Mouse (Mus musculus) left cerebral cortex, adult 6 months (tissue): ENCODE measurements around the gene Sars. TPM values are rescaled to one million over a fixed set of nuclear protein-coding genes. Genes with fewer than 3 reads are reported as not detected.

ENCODE experiments used
- long read RNA-seq, 2 experiments: library from polyadenylated mRNA; unstranded; transcript quantifications; one replicate each; pipeline ENCODE4 v2.0.0; 2019 to 2020
- polyA plus RNA-seq: library from polyadenylated mRNA; unstranded; fragments of <200 nt; fragmentation: Nextera tagmentation; gene quantifications from 2 replicates; pipeline ENCODE4 v1.2.3, GENCODE M21; 2021

The Sars gene
- polyA plus RNA-seq: 171 and 174 TPM in 2 replicates
- long read RNA-seq, experiment 1, transcript Sars-201 (11 exons, 3,570 nt): major isoform, 991 of 1,444 reads
- long read RNA-seq, experiment 1, transcript Sars-202 (12 exons, 1,866 nt): minor isoform, 248 of 1,444 reads
- long read RNA-seq, experiment 1, partial matches to known transcripts: 59 of 1,444 reads
- long read RNA-seq, experiment 1, other reads (novel, unspliced or antisense): 144 of 1,444 reads
- long read RNA-seq, experiment 2, transcript Sars-202 (12 exons, 1,866 nt): minor isoform, 30 of 242 reads
- long read RNA-seq, experiment 2, transcript Sars-201 (11 exons, 3,570 nt): major isoform, 153 of 242 reads
- long read RNA-seq, experiment 2, partial matches to known transcripts: 45 of 242 reads
- long read RNA-seq, experiment 2, other reads (novel, unspliced or antisense): 11 of 242 reads

GRCm38 (mm10) chr3:108444698-108445365 is at the start of gene Sars:
TSS of gene Sars (minus strand) at chr3:108445209.

GRCm38 (mm10) chr3:108414857-108415830 is 29.9 kb downstream of the Sars start, which contains the start of gene Celsr2:
TSS of gene Celsr2 (minus strand) at chr3:108415552.

GRCm38 (mm10) chr3:108383485-108384354 is 61.3 kb downstream of the Sars start, which contains the start of gene Psrc1:
TSS of gene Psrc1 (plus strand) at chr3:108383839.

Other genes starting within 250 kb of the Sars start
- 5.7 TPM in 2 replicates for gene Cyb561d1, start 244.0 kb downstream of the Sars start, polyA plus RNA-seq
- 4.3 and 6.9 TPM in 2 replicates for gene Atxn7l2, start 234.3 kb downstream of the Sars start, polyA plus RNA-seq
- gene Sypl2, start 218.6 kb downstream of the Sars start, polyA plus RNA-seq: 0.49 and 2.2 TPM in 2 replicates
- 203 and 256 TPM in 2 replicates for gene Psma5, start 188.3 kb downstream of the Sars start, polyA plus RNA-seq
- 27.4 and 83.4 TPM in 2 replicates for gene Sort1, start 161.1 kb downstream of the Sars start, polyA plus RNA-seq
- 0.21 TPM in 1 of 2 replicates, not detected in the other for gene Mybphl, start 80.3 kb downstream of the Sars start, polyA plus RNA-seq
- 6.6 and 8.6 TPM in 2 replicates for gene Psrc1, start 61.4 kb downstream of the Sars start, polyA plus RNA-seq
- 25.5 and 26.9 TPM in 2 replicates for gene Celsr2, start 29.7 kb downstream of the Sars start, polyA plus RNA-seq
- gene 1700013F07Rik, start 88.9 kb upstream of the Sars start, polyA plus RNA-seq: 1.4 and 2.2 TPM in 2 replicates
- 20.3 and 36.9 TPM in 2 replicates for gene 5330417C22Rik, start 91.3 kb upstream of the Sars start, polyA plus RNA-seq
- 28.1 and 35.1 TPM in 2 replicates for gene Tmem167b, start 117.3 kb upstream of the Sars start, polyA plus RNA-seq
- gene Taf13, start 126.5 kb upstream of the Sars start, polyA plus RNA-seq: 24.2 and 28.5 TPM in 2 replicates
- 37.9 and 48.9 TPM in 2 replicates for gene Wdr47, start 146.1 kb upstream of the Sars start, polyA plus RNA-seq
- 56.8 and 82.0 TPM in 2 replicates for gene Clcc1, start 208.7 kb upstream of the Sars start, polyA plus RNA-seq